Comparison of ENCODE assay signal across 25 mouse cellular contexts in the genomic region with DNA sequence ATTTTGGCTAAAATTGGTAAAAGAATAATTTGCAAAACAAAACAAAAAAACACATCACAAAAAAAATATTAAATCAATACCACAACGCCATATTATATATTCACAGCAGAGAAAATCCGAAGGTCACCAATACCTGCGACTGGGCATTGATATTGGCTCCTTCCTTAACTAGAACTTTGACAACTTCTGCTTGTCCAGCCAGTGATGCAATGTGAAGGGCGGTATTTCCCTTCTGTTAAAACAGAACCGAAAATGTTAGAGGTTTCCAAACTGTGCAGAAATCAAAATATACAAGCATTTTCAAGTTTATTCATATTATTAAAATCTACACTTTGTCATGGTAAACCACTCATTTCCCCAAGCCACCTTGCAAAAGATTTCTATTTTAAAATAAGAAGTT.
DNase-seq lines count a peak whose midpoint lies in the region; ATAC-seq and TF ChIP-seq lines count a peak whose summit lies in the region.
"Had no signal": no experiment of that assay in that cellular context is flagged by ENCODE, and none has a peak within 500 bp of the region (broad histone marks: within the 10 kb centered on the region; RNA-seq: fewer than 3 reads in every experiment).

No protein-coding gene starts in this region.

- no peaks in the 10 kb centered on the region for H3K79me2 ChIP-seq in CH12.LX (replicated peaks; ENCODE audit: control insufficient read depth, extremely low read depth, insufficient read depth, poor library complexity, severe bottlenecking)

- no peak overlapping the region for H3K9ac ChIP-seq in CH12.LX (ENCODE audit: insufficient read depth, low read depth)
- no peak overlapping the region for H3K9ac ChIP-seq in kidney, embryonic 15.5 days
- H3K9ac ChIP-seq: embryonic facial prominence, embryonic 13.5 days; embryonic facial prominence, embryonic 15.5 days; forebrain, embryonic 12.5 days; forebrain, postnatal 0 days had no signal

- in situ Hi-C loops in CH12.LX (cut with MboI; ENCODE audit: low pct_ligation_motif_present, low pct_unique_long_range_greater_than_20kb, low sequenced_read_pairs): no loop called here

- TF ChIP-seq RAD21 in CH12.LX (IDR thresholded peaks at IDR 0.05; ENCODE audit: low read depth, low read length): no peak

- H3K27me3 ChIP-seq in CH12.LX (replicated peaks): no peaks in the 10 kb centered on the region
- H3K27me3 ChIP-seq in kidney, embryonic 15.5 days: no peaks in the 10 kb centered on the region
- H3K27me3 ChIP-seq: embryonic facial prominence, embryonic 13.5 days; embryonic facial prominence, embryonic 15.5 days; forebrain, embryonic 12.5 days had no signal

- WGBS in kidney, embryonic 15.5 days: 94% methylated on average over 5 of the region's 5 CpGs

- TF ChIP-seq POLR2A in CH12.LX (IDR thresholded peaks at IDR 0.05; ENCODE audit: low read depth, low read length): no peak

- H3K4me1 ChIP-seq in CH12.LX (ENCODE audit: control insufficient read depth in 1 of 2, insufficient read depth in 2 of 2): peaks cover 0 to 3% of the 10 kb centered on the region in 2 experiments; a peak in 1 of 4 replicates
- H3K4me1 ChIP-seq in kidney, embryonic 15.5 days: no peaks in the 10 kb centered on the region

- H3K36me3 ChIP-seq in CH12.LX (replicated peaks in 1 of 2; ENCODE audit: control insufficient read depth in 1 of 2, insufficient read depth in 1 of 2, low read length in 1 of 2): no peaks in the 10 kb centered on the region
- H3K36me3 ChIP-seq in kidney, embryonic 15.5 days: no peaks in the 10 kb centered on the region
- H3K36me3 ChIP-seq: embryonic facial prominence, embryonic 13.5 days; embryonic facial prominence, embryonic 15.5 days; forebrain, embryonic 10.5 days; forebrain, embryonic 12.5 days had no signal

- no peak for TF ChIP-seq EP300 in CH12.LX (IDR thresholded peaks at IDR 0.05; ENCODE audit: low read length)

- peak; percentile 87 for ATAC-seq in megakaryocyte, adult 5-6 weeks (ENCODE audit: poor library complexity, severe bottlenecking)
- no peak for ATAC-seq in kidney, embryonic 15.5 days (replicated peaks; ENCODE audit: low FRiP score)
- ATAC-seq: CD4-positive, CD25-positive, alpha-beta regulatory T cell, adult 4 months; forebrain, embryonic 14.5 days; forebrain, postnatal 0 days had no signal

- peak; percentile 49 for DNase-seq in heart, adult 11 months
- no peak for DNase-seq in heart, postnatal 14 days
- no peak for DNase-seq in CH12.LX (ENCODE audit: extremely low read depth)
- DNase-seq in layer of hippocampus, adult 2 months (ENCODE audit: low spot score in 2 of 2): no peak
- DNase-seq: adrenal gland, adult 2 months; adrenal gland, postnatal 10 days; adrenal gland, postnatal 25 days; B cell, adult 2 months; cerebellum, adult 11 months; cerebellum, adult 18-20 months; cerebellum, adult 8-10 months; cerebellum, adult 9-11 months; cerebellum, postnatal 14 days; cerebellum, postnatal 36 days; embryo, embryonic 11 days; forebrain, postnatal 0 days had no signal

- H3K9me3 ChIP-seq in CH12.LX (replicated peaks; ENCODE audit: low read length): no peaks in the 10 kb centered on the region
- H3K9me3 ChIP-seq in kidney, embryonic 15.5 days (replicated peaks): no peaks in the 10 kb centered on the region
- H3K9me3 ChIP-seq: embryonic facial prominence, embryonic 13.5 days; embryonic facial prominence, embryonic 15.5 days; forebrain, embryonic 10.5 days; forebrain, embryonic 12.5 days had no signal

- intact Hi-C loops in heart, postnatal 14 days (cut with DNase I): no loop called here

- no peak overlapping the region for H3K4me2 ChIP-seq in CH12.LX (ENCODE audit: insufficient read depth, low read depth, poor library complexity, severe bottlenecking)
- H3K4me2 ChIP-seq in kidney, embryonic 15.5 days: no peak overlapping the region
- H3K4me2 ChIP-seq: embryonic facial prominence, embryonic 13.5 days; embryonic facial prominence, embryonic 15.5 days; forebrain, embryonic 12.5 days had no signal

- no peak overlapping the region for H3K4me3 ChIP-seq in CH12.LX (replicated peaks in 1 of 3; ENCODE audit: low read depth in 2 of 3, low read length in 2 of 3, poor library complexity in 1 of 3)
- H3K4me3 ChIP-seq in kidney, embryonic 15.5 days (replicated peaks): no peak overlapping the region
- no peak overlapping the region for H3K4me3 ChIP-seq in layer of hippocampus, adult 2 months
- H3K4me3 ChIP-seq: embryonic facial prominence, embryonic 13.5 days; embryonic facial prominence, embryonic 15.5 days; erythroblast, embryonic 14.5 days; forebrain, embryonic 10.5 days; forebrain, embryonic 12.5 days had no signal

- H3K27ac ChIP-seq in CH12.LX (ENCODE audit: insufficient read depth, low read depth): no peak overlapping the region
- no peak overlapping the region for H3K27ac ChIP-seq in kidney, embryonic 15.5 days
- no peak overlapping the region for H3K27ac ChIP-seq in layer of hippocampus, adult 2 months
- H3K27ac ChIP-seq: embryonic facial prominence, embryonic 13.5 days; embryonic facial prominence, embryonic 15.5 days; forebrain, embryonic 10.5 days; forebrain, embryonic 12.5 days had no signal

- dilution Hi-C loops in CH12.LX (cut with MboI; ENCODE audit: extremely low pct_ligation_motif_present, extremely low pct_unique_long_range_greater_than_20kb, low sequenced_read_pairs): no loop called here

- TF ChIP-seq CTCF in CH12.LX (conservative IDR thresholded peaks at IDR 0.05 in 1 of 2, IDR thresholded peaks at IDR 0.05 in 1 of 2; ENCODE audit: low read depth in 2 of 2, low read length in 2 of 2): no peak
- TF ChIP-seq CTCF in layer of hippocampus, adult 2 months (conservative IDR thresholded peaks at IDR 0.05): no peak

TF ChIP-seq in CH12.LX, 34 proteins besides CTCF, POLR2A, EP300 and RAD21:
- no peak for TF ChIP-seq BHLHE40 (IDR thresholded peaks at IDR 0.05; ENCODE audit: low read depth, low read length)
- TF ChIP-seq IRF4 (IDR thresholded peaks at IDR 0.05; ENCODE audit: low read depth, low read length): peak; percentile 36; the same call in 1 of the 2 replicates
- no peak for TF ChIP-seq SMC3 (IDR thresholded peaks at IDR 0.05; ENCODE audit: low read depth, low read length)
